Mouse (Mus musculus) bone marrow, adult 2 months (tissue): Measurements from ENCODE around the gene Upp2. TPM values are rescaled to one million over a fixed set of nuclear protein-coding genes. Genes with fewer than 3 reads are reported as not detected.

Source experiments
- H3K27ac ChIP-seq: fragments of 200-500 bp; 2 replicates; pipeline ENCODE4 v1.5.1; 2012; ENCODE audit warnings: low read depth, mild to moderate bottlenecking, control low read depth, inconsistent platforms, low read length; ENCODE audit not compliant: control insufficient read depth, poor library complexity, insufficient read depth
- H3K4me1 ChIP-seq: fragments of 200-500 bp; 2 replicates; pipeline ENCODE4 v1.6.1; 2011; ENCODE audit warnings: low read length; ENCODE audit not compliant: control insufficient read depth, insufficient read depth
- H3K4me3 ChIP-seq: fragments of 200-500 bp; replicated peaks from 2 replicates; pipeline ENCODE3; 2011; ENCODE audit warnings: mild to moderate bottlenecking, low read depth, low read length, control low read depth; ENCODE audit not compliant: control insufficient read depth
- CTCF ChIP-seq: fragments of 200-500 bp; IDR thresholded peaks from 2 replicates; pipeline ENCODE4 v1.5.1; 2011; ENCODE audit warnings: low read length, control low read depth; ENCODE audit not compliant: control insufficient read depth, insufficient read depth
- POLR2A ChIP-seq: fragments of 200-500 bp; IDR thresholded peaks from 2 replicates; pipeline ENCODE4 v1.6.1; 2011; ENCODE audit warnings: low read depth, mild to moderate bottlenecking, control low read depth, low read length, borderline replicate concordance; ENCODE audit not compliant: control insufficient read depth
- WGBS: fragments of 180-500 bp; shearing (Covaris S2); methylation state at CpG from one replicate; pipeline ENCODE4 v1.1.7; 2018; 5-methylcytosine and 5-hydroxymethylcytosine counted together
- polyA plus RNA-seq: library from polyadenylated mRNA; stranded (reverse); fragments of >200 nt; gene quantifications from 2 replicates; pipeline ENCODE4 v1.2.4, GENCODE M21; 2011; ENCODE audit warnings: low replicate concordance; ENCODE audit not compliant: missing spikeins, insufficient read depth, insufficient read length

Gene Upp2
- polyA plus RNA-seq, 1 experiment = 3.1 TPM

DNA sequence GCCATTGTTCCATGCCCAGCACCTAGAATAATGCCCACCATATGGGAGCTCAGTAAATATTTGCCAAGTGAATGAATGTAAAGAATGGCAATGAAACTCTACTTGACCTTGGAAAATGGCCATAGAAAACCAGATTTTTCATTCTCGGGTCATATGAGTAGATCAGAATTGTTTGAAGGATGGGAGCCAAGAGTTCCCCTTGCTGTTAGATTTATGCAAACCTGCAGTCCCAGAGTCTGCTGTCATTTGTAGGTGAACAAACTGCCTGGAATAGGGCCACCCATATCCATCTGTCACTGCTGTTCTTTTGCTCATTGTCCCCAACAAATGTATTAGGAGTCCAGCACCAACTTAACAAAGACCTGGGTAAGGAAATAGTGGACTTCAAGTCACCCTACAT, 216.4 kb downstream of the Upp2 start:
- no peak overlapping the region for H3K4me3 ChIP-seq
- H3K4me1 ChIP-seq = no peaks in the 10 kb centered on the region; the same call in 1 of the 2 replicates
- no peak overlapping the region for H3K27ac ChIP-seq
- 82% methylated on average over 1 of the region's 1 CpGs for WGBS
- TF ChIP-seq CTCF (no peak), POLR2A (no peak)

DNA sequence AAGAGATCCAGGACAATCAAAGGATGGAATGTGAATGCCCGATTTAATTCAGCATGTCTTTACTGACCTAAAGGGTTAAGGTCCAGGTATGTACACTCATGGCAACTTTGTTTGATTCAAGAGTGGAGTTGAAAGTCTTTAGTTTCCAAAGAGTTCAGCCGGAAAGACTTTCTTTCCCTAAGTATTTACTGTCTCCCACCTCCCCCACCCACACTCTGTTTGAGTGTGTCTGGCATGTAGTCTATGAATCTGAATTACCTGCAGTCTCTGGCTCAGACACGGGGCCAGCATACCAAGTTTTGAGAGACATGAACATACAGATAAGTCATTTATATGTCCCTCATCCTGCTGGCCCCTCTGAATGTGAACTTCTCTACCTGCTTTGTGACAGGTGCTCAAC, 219.1 kb downstream of the Upp2 start:
- Histone ChIP-seq H3K4me1 (no peaks in the 10 kb centered on the region; the same call in 1 of the 2 replicates), H3K4me3 (no peak overlapping the region), H3K27ac (no peak overlapping the region)
- no peak for TF ChIP-seq CTCF
- no peak for TF ChIP-seq POLR2A
- 77% methylated on average over 3 of the region's 3 CpGs for WGBS

DNA sequence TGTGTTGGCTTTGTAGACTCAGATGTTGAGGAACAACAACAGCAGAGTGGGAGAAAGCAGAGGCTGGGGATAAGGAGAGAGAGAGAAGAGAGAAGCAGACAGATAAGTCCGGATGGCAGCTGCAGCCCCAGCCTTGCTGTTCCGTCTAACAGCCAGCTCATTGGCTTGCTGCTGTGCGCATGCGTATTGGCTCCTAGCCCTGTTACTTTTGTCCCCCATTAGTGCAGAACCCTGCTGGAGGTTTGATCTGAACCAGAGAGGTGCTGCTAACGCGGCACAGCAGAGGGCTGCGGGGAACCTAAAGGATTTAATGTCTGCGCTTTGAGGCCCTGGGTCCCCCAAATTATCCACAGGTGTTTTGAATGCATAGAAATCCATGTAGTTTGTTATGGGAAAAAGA, 219.6 kb downstream of the Upp2 start:
- no peak for TF ChIP-seq POLR2A
- TF ChIP-seq CTCF = no peak

DNA sequence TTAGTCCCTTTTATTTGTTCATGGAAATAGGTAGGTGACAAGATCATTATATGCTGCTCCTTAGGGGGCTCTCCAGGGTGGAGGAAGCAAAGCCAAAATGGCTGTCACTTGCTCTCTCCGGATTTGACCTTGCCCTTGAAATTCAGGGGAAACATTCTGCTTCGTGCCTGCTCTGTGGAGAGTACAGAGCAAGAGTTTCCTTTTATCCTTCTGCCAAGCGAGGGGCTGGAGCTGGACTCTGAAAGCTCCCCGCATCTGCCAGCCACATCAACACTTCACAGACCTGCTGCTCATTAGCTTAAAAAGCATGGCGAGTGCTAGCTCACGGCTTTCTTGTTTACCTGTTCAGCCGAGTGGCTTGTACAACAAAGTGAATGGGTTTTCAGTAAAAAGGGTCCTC, 220.3 kb downstream of the Upp2 start:
- WGBS = 86% methylated on average over 7 of the region's 7 CpGs

More for the DNA sequence above, 219.6 kb downstream of the Upp2 start:
- Histone ChIP-seq H3K27ac (no peak overlapping the region), H3K4me1 (no peaks in the 10 kb centered on the region; the same call in 1 of the 2 replicates), H3K4me3 (no peak overlapping the region)
- 89% methylated on average over 8 of the region's 8 CpGs for WGBS

DNA sequence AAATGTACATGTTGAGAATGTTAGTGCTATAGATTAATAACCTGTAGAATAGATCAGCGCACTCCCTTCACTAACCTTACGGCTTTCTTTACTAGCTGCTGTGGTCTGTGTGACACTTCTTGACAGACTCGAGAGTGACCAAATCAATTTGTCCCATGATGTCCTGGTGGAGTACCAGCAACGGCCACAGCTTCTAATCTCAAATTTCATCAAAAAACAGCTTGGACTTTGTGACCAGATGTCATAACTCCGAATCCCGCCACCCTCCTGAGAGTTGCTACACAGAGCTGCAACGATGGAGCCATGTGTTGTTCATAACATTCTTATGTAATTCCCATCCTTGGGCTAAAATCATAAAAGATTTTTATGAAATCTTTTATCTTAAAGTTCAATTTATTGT, 222.8 kb downstream of the Upp2 start:
- H3K4me1 ChIP-seq = no peaks in the 10 kb centered on the region
- no peak overlapping the region for H3K4me3 ChIP-seq
- WGBS = 79% methylated on average over 7 of the region's 7 CpGs
- TF ChIP-seq CTCF (no peak), POLR2A (no peak)
- H3K27ac ChIP-seq = no peak overlapping the region

More for the DNA sequence above, 220.3 kb downstream of the Upp2 start:
- no peak overlapping the region for H3K4me3 ChIP-seq
- no peaks in the 10 kb centered on the region for H3K4me1 ChIP-seq
- H3K27ac ChIP-seq = no peak overlapping the region
- no peak for TF ChIP-seq CTCF

DNA sequence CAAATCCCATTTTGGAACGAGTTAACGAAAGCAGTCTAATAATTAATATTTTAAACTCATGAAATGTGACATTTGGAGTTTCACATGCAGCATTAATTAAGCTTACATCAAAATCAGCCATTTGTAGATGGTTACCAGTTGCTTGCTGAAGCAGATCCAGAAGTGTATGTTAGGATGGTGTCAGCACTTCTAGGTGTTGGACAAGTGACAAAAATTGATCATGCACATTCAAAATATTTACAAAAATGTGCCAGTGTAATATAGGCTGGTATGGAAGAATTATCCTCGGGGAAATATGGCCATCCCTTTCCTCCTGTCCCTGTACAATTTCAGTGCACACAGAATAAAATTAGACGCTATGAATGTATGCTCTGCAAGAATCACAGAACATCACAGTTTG, 223.3 kb downstream of the Upp2 start:
- TF ChIP-seq CTCF = no peak
- no peak for TF ChIP-seq POLR2A
- no peak overlapping the region for H3K27ac ChIP-seq
- no peaks in the 10 kb centered on the region for H3K4me1 ChIP-seq
- 87% methylated on average over 4 of the region's 4 CpGs for WGBS
- H3K4me3 ChIP-seq = no peak overlapping the region

DNA sequence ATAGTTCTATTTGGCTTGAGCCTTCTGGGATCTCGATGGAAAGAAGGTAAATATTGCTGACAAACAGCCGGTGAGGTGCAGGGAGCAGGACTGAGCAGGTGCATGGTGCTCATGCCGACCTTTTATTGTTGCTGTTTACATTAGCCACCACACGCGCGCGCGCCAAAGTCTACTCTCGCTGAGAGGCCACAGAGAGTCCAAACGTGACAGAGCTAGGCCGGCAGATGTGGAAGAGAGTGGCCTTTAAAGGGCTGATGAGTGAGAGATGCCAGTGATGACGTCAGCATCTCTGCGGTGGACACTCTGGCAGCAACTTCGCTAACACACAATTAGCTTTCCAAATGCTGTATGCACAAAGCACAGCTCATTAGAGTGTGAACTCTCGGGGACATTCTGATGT, 227.4 kb downstream of the Upp2 start:
- H3K4me1 ChIP-seq = no peaks in the 10 kb centered on the region
- H3K4me3 ChIP-seq = no peak overlapping the region
- no peak overlapping the region for H3K27ac ChIP-seq
- 87% methylated on average over 15 of the region's 15 CpGs for WGBS
- TF ChIP-seq POLR2A (no peak), CTCF (no peak)

DNA sequence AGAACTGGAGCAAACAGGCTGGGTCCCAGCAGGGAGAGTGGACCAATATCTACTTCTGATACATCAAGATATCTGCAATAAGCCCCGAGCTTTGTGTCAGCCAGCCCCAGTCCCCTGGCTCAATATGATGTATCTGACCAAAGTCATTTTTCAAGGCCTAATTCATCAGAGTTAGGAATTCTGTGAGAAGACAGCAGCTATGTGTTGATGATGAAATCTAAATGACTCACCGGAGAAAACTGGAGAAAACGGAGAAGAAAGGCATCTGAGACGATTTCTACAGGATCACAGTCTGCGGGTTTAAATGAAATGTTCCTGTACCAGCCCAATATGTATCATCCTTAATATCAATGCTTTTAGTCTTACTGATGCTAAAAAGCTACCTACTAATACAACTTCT, 228.3 kb downstream of the Upp2 start:
- 80% methylated on average over 5 of the region's 5 CpGs for WGBS
- Histone ChIP-seq H3K4me3 (no peak overlapping the region), H3K27ac (no peak overlapping the region), H3K4me1 (no peaks in the 10 kb centered on the region)
- TF ChIP-seq CTCF (no peak), POLR2A (no peak)

DNA sequence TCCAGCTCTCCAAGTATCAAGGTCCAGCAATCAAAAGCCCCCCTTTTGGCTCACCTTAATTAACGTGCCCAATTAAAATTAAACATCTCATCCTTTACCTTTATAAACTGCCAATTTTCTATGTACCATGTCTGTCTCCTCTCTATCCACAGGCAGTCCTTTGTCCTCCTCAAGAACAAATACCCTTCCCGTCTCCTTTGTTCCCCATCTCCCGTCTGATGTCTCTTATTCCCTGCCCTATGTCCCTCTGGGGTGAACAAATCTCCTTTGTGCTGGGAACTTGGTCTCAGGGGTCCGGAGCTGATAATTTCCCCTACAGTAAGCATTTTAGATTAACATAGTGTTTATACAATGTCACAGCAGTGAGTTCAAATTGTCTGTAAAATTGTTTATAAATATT, 230.4 kb downstream of the Upp2 start:
- WGBS = 82% methylated on average over 4 of the region's 4 CpGs
- H3K4me1 ChIP-seq = no peaks in the 10 kb centered on the region
- no peak overlapping the region for H3K4me3 ChIP-seq
- no peak overlapping the region for H3K27ac ChIP-seq
- TF ChIP-seq CTCF = no peak
- TF ChIP-seq POLR2A = no peak
